ENCODE assay signal across 7 mouse cellular contexts in the genomic region with DNA sequence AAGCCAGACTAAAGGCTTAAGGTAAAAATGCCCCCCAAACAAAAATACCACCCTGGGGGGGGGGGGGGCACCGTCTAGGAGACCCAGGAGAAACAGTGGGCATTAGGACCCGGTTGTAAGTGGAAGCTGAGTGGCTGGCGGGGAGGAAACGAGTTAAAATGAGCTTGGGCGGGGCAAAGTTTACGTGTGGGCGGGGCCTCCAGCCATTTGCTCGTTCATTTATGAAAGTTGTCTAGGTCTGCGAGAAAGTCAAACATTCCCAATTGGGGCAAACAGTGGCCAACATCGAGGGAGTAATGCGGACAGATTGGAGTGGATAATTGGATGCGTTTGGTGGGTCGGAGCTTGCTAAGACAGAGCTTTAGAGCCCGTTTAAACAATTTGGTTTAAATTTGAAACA. TPM values are rescaled to one million over a fixed set of nuclear protein-coding genes. Genes with fewer than 3 reads are reported as not detected.
A peak's percentile ranks its signal among the peaks of the same experiment; 100 is the strongest.
DNase-seq lines count a peak whose midpoint lies in the region; ATAC-seq lines count a peak whose summit lies in the region.

No protein-coding gene starts in this region.

- H3K4me1 ChIP-seq in embryonic facial prominence, embryonic 12.5 days, result peaks cover 12% of the 10 kb centered on the region

- H3K4me2 ChIP-seq in embryonic facial prominence, embryonic 12.5 days (replicated peaks), result peak overlapping the region; percentile 44

- H3K4me3 ChIP-seq in embryonic facial prominence, embryonic 12.5 days, result peak overlapping the region; percentile 18; the same call in 1 of the 2 replicates

- no peak overlapping the region for H3K27ac ChIP-seq in embryonic facial prominence, embryonic 12.5 days

- no peak for ATAC-seq in embryonic facial prominence, embryonic 12.5 days (ENCODE audit: insufficient number of reproducible peaks, insufficient read depth, low FRiP score, low TSS enrichment)
- ATAC-seq in megakaryocyte progenitor cell, adult 5-6 weeks (replicated peaks; ENCODE audit: poor library complexity), result peak; percentile 67

- peak; percentile 73 to 89 for DNase-seq in adrenal gland, adult (ENCODE audit: inconsistent age in 2 of 2, low spot score in 1 of 2)
- DNase-seq in heart, postnatal 10 days, result peak; percentile 46 to 70
- peak; percentile 79 to 86 for DNase-seq in kidney, postnatal 36 days
- DNase-seq in testis, postnatal 14 days (ENCODE audit: low spot score), result peak; percentile 42
- no peak for DNase-seq in cerebellum, adult 11-12 months

- no peaks in the 10 kb centered on the region for H3K9me3 ChIP-seq in embryonic facial prominence, embryonic 12.5 days

- intact Hi-C loops in heart, postnatal 10 days (cut with DNase I), result no loop called here

- H3K9ac ChIP-seq in embryonic facial prominence, embryonic 12.5 days, result no peak overlapping the region

- H3K36me3 ChIP-seq in embryonic facial prominence, embryonic 12.5 days, result no peaks in the 10 kb centered on the region

- WGBS in embryonic facial prominence, embryonic 12.5 days, result 17% methylated on average over 14 of the region's 14 CpGs

- H3K27me3 ChIP-seq in embryonic facial prominence, embryonic 12.5 days, result peaks cover 18% of the 10 kb centered on the region; the same call in 1 of the 2 replicates

RNA-seq across cellular contexts. Expression of gene Vsig10, which starts 5.5 kb away (rescaled TPM):
- polyA plus RNA-seq in embryonic facial prominence, embryonic 12.5 days (2016; fragmentation: Nextera tagmentation; extraction: Ambion mirVana), result 5.4 and 6.7 TPM in 2 replicates
- 10 to 100 TPM; 12.8 to 17.4 TPM for total RNA-seq in heart, postnatal 10 days (2021)
- total RNA-seq in megakaryocyte progenitor cell, adult 5-6 weeks (2015), result 0.49 and 1.7 TPM in 2 replicates
- total RNA-seq in megakaryocyte progenitor cell, adult 5-6 weeks (2017), result 0.83 and 2.4 TPM in 2 replicates

RNA-seq across cellular contexts. Expression of gene Pebp1, which starts 26.0 kb away (rescaled TPM):
- polyA plus RNA-seq in embryonic facial prominence, embryonic 12.5 days (2016; fragmentation: Nextera tagmentation; extraction: Ambion mirVana), result 767 and 781 TPM in 2 replicates
- total RNA-seq in heart, postnatal 10 days (2021), result 100 to 1,000 TPM; 430 to 431 TPM
- total RNA-seq in megakaryocyte progenitor cell, adult 5-6 weeks (2015), result 286 and 347 TPM in 2 replicates
- 131 and 158 TPM in 2 replicates for total RNA-seq in megakaryocyte progenitor cell, adult 5-6 weeks (2017)

RNA-seq across cellular contexts. Expression of gene Wsb2, which starts 43.7 kb away (rescaled TPM):
- 67.6 and 68.9 TPM in 2 replicates for polyA plus RNA-seq in embryonic facial prominence, embryonic 12.5 days (2016; fragmentation: Nextera tagmentation; extraction: Ambion mirVana)
- 100 to 1,000 TPM; 108 to 118 TPM for total RNA-seq in heart, postnatal 10 days (2021)
- 8.6 and 8.7 TPM in 2 replicates for total RNA-seq in megakaryocyte progenitor cell, adult 5-6 weeks (2015)
- 11.3 and 27.1 TPM in 2 replicates for total RNA-seq in megakaryocyte progenitor cell, adult 5-6 weeks (2017)

Comparison
In these comparisons a context has a peak if more than half of its experiments do, and no peak if none do; other contexts are left out.
1. RNA of gene Vsig10, which starts 5.5 kb away (total RNA-seq): 12.8 to 17.4 TPM in heart, postnatal 10 days; 0.49 to 2.4 TPM in megakaryocyte progenitor cell, adult 5-6 weeks; every median in the first group is over 4 times any median in the second.